Mouse (Mus musculus) myocyte (in vitro differentiated cells): ENCODE data around the gene Aym1.

Source experiments
- CEBPB ChIP-seq: IDR thresholded peaks from 2 replicates; pipeline ENCODE4 v1.6.1; 2011; ENCODE audit warnings: mild to moderate bottlenecking, moderate library complexity; ENCODE audit not compliant: poor library complexity, insufficient read depth, severe bottlenecking
- POLR2A ChIP-seq: IDR thresholded peaks from one replicate; pipeline ENCODE4 v1.6.1; 2011; ENCODE audit warnings: low read depth, mild to moderate bottlenecking, control low read depth, moderate library complexity; ENCODE audit not compliant: insufficient read length
- USF1 ChIP-seq: IDR thresholded peaks from one replicate; pipeline ENCODE4 v1.6.1; 2011; ENCODE audit warnings: low read depth, mild to moderate bottlenecking, control low read depth, moderate library complexity

DNA sequence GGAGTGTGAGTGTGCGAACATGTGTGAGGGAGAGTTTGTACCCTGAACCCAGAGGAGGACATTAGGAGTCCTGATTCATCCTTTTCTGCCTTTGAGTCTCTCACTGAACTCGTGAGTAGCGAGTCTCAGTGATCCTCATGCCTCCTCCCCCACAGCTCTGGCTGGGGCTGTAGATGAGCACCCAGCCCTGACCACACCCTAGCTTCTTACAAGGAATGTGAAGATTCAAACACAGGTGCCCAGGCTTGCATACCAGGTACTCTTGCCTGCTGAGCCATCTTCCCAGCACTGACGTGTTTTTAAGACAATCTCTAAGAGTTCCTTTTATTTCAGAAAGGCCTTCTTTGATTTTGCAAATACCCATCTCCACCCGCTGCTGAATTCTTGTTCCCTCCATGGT is 22.3 kb downstream of the Aym1 start:
- TF ChIP-seq CEBPB (no peak), POLR2A (no peak), USF1 (no peak)
